Mouse (Mus musculus) c-Kit-negative CD71-positive TER-119-positive erythroid progenitor cells, embryonic 14.5 days (primary cell): ENCODE results near the gene 1810010D01Rik.

Source experiments
- DNase-seq: peaks from one replicate; pipeline ENCODE4 v3.0.0-alpha.2; 2013; ENCODE audit warnings: low read depth, low spot score

Gene 1810010D01Rik

GRCm38 (mm10) chr7:145215476-145215875 lies 7.6 kb upstream of the 1810010D01Rik start:
- DNase-seq, result no peak

GRCm38 (mm10) chr7:145211680-145212659 lies 4.1 kb upstream of the 1810010D01Rik start:
- no peak for DNase-seq

- no peak for DNase-seq
Observed at GRCm38 (mm10) chr7:145210477-145211070, 2.7 kb upstream of the 1810010D01Rik start.

- no peak for DNase-seq
Observed at GRCm38 (mm10) chr7:145206801-145207200, 1.1 kb downstream of the 1810010D01Rik start.

- DNase-seq, result no peak
Observed at GRCm38 (mm10) chr7:145206056-145206610, 1.8 kb downstream of the 1810010D01Rik start.

GRCm38 (mm10) chr7:145205363-145205902 lies 2.5 kb downstream of the 1810010D01Rik start:
- DNase-seq, result no peak

GRCm38 (mm10) chr7:145199711-145200110 lies 8.2 kb downstream of the 1810010D01Rik start:
- DNase-seq, result no peak

GRCm38 (mm10) chr7:145198223-145198714 lies 9.7 kb downstream of the 1810010D01Rik start:
- DNase-seq, result no peak

- DNase-seq, result no peak
Observed at GRCm38 (mm10) chr7:145197711-145198110, 10.2 kb downstream of the 1810010D01Rik start.

- no peak for DNase-seq
Observed at GRCm38 (mm10) chr7:145197042-145197441, 10.9 kb downstream of the 1810010D01Rik start.

- DNase-seq, result no peak
Observed at GRCm38 (mm10) chr7:145196340-145196739, 11.6 kb downstream of the 1810010D01Rik start.

- DNase-seq, result no peak
Observed at GRCm38 (mm10) chr7:145195186-145195927, 12.6 kb downstream of the 1810010D01Rik start.

- no peak for DNase-seq
Observed at GRCm38 (mm10) chr7:145194455-145195161, 13.3 kb downstream of the 1810010D01Rik start.

GRCm38 (mm10) chr7:145192836-145193235 lies 15.1 kb downstream of the 1810010D01Rik start:
- no peak for DNase-seq

GRCm38 (mm10) chr7:145190520-145190919 lies 17.4 kb downstream of the 1810010D01Rik start:
- no peak for DNase-seq

- no peak for DNase-seq
Observed at GRCm38 (mm10) chr7:145189342-145189741, 18.6 kb downstream of the 1810010D01Rik start.

- no peak for DNase-seq
Observed at GRCm38 (mm10) chr7:145187802-145188201, 20.1 kb downstream of the 1810010D01Rik start.

GRCm38 (mm10) chr7:145182388-145182787 lies 25.5 kb downstream of the 1810010D01Rik start:
- DNase-seq, result no peak

- DNase-seq, result no peak
Observed at GRCm38 (mm10) chr7:145181376-145182034, 26.4 kb downstream of the 1810010D01Rik start.

- DNase-seq, result no peak
Observed at GRCm38 (mm10) chr7:145179691-145180091, 28.2 kb downstream of the 1810010D01Rik start.
